Mouse (Mus musculus): ENCODE data around the gene Scfd2.

GRCm38 (mm10) chr5:74228938-74229337, 302.6 kb downstream of the Scfd2 start:
- TF ChIP-seq CTCF (IDR thresholded peaks at IDR 0.05; ENCODE audit: extremely low read depth, insufficient read length, insufficient replicate concordance, low read depth, low read length): no peak
- TF ChIP-seq POLR2A (IDR thresholded peaks at IDR 0.05; ENCODE audit: low read depth, low read length): no peak

Measured in small intestine, adult 2 months (tissue).